Mouse (Mus musculus) granulocyte monocyte progenitor cell, adult 5-6 weeks (primary cell): ENCODE measurements around the gene Myt1l. TPM values are rescaled to one million over a fixed set of nuclear protein-coding genes. Genes with fewer than 3 reads are reported as not detected.

Experiments used
- ATAC-seq: replicated peaks from 2 replicates; pipeline ENCODE4 v1.8.0; 2016; ENCODE audit warnings: mild to moderate bottlenecking, moderate TSS enrichment, inconsistent platforms; ENCODE audit not compliant: poor library complexity, severe bottlenecking
- total RNA-seq, 2 experiments: library from RNA; stranded (forward) in 1 of 2; stranded (reverse) in 1 of 2; fragments of 200-712, 200-1000 nt in 1 of 2; fragments of >200 nt in 1 of 2; fragmentation: Nextera tagmentation in 1 of 2; gene quantifications; 2 replicates each; pipeline ENCODE4 v1.2.3; 2014 to 2017

The Myt1l gene
- total RNA-seq, 2 experiments from 2014 or later: not detected

DNA sequence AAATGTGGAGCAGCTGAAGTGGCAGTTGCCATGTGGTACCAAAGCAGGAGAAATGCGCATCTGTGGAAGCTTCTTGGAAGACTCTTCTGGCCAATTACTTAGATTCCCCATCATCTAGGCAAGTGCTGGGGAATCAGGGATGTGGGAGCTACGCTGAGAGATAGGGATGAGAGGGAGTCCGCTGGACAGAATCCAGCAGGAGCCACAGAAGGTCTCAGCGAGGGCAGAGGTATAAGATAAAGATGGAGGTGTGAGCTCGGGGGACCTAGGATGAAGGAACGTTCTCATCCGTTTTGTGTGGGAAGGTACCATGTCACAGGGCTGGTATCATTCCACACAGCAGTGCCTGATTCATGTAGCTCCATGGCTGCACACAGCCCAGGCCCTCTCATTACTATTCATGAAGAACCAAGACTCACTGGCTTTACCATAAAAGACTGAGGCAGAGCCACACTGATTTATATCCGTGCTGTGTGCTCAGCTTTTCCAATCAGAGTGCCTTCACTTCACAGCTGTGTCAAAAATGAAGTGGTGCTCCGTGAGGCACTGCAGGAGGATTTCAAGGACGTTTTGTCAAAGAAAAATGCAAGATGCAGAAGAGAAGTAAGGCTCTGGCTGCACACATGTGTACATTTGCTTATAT lies 121.4 kb downstream of the Myt1l start:
- no peak for ATAC-seq

- ATAC-seq: no peak
These were observed 124.3 kb downstream of the Myt1l start for GRCm38 (mm10) chr12:29652516-29652915.

DNA sequence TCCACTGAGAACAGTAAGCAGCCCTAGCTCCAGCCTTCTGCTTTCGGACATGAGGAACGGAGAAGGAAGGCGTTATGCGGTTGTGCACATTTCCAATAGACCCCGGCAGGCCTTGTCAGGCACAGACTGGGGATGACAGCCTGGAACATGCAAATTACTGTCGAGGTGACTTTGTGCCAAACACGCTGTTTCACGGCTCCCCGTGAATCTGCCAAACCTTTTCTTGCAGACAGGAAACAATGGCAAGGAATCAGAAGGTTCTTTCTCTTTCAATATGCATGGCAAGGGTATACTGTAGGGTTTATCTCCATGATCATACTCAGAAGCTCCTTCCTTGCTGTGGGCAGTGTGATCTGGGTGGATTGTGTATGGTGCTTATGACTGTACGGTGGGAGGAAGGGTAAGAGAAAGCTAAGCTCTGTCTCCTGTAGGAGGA lies 127.0 kb downstream of the Myt1l start:
- no peak for ATAC-seq

DNA sequence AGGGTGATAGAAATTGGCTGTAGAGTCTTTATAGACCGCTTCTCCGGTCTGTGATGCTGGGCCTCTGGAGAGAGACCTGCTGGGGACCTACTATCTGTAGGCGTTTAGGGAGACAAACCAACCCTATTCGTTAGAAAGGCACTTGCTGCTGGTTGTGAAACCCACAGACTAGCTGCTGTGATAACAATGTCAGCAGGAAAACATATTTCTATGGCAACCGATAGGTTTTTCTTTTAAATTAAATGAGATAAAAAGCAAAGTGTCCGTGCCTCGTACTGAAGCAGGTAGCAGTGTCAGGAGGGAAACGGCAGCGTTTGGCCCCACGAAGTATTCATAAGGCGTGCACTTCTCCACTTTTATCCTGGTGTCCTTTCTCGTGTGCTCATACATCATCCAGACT lies 127.5 kb downstream of the Myt1l start:
- ATAC-seq: no peak

- ATAC-seq: no peak
These were observed 128.9 kb downstream of the Myt1l start for GRCm38 (mm10) chr12:29657061-29657460.

GRCm38 (mm10) chr12:29657870-29658269 lies 129.7 kb downstream of the Myt1l start:
- ATAC-seq: no peak

- ATAC-seq: no peak
These were observed 143.8 kb downstream of the Myt1l start for GRCm38 (mm10) chr12:29671984-29672383.

DNA sequence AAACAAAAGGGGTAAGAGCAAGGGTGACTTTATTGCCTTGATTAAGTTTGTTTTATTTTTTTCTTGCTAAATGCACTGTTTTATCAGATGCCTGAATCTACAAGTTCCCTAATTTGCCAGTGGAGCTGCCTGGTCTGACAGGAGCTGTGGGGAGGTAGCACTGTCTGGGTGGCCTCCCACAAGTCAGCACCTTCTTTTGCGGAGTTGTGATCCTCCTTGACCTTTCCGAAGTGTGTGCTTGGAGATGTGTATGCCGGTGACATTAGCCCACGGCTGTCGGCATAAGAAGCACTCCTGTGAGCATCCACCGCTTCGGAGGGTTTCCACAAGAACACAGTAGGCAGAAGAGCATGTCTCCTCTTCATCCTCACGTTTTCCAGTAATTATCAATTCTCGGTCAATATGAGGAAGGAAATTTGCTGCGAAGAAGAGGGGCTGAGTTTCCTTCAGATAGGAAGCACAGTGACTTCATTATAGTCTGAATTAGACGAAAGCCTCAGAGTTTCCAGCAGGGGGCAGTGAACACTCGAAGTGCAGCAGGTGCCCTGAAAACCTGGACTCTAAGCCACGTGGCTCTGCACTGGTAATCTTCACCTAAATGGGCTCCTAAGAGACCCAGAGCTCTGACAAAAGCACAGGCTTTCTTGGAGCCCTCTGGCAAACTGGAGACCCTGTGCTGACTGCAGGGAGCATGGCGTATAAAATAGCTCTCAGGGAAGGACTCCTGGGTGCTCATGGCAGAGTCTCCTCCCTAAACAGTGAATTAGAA lies 147.6 kb downstream of the Myt1l start:
- ATAC-seq: no peak; the same call in 1 of the 2 replicates

- ATAC-seq: no peak
These were observed 154.2 kb downstream of the Myt1l start for GRCm38 (mm10) chr12:29682384-29682783.

GRCm38 (mm10) chr12:29682946-29683345 lies 154.8 kb downstream of the Myt1l start:
- no peak for ATAC-seq

GRCm38 (mm10) chr12:29686241-29686640 lies 158.1 kb downstream of the Myt1l start:
- ATAC-seq: no peak

DNA sequence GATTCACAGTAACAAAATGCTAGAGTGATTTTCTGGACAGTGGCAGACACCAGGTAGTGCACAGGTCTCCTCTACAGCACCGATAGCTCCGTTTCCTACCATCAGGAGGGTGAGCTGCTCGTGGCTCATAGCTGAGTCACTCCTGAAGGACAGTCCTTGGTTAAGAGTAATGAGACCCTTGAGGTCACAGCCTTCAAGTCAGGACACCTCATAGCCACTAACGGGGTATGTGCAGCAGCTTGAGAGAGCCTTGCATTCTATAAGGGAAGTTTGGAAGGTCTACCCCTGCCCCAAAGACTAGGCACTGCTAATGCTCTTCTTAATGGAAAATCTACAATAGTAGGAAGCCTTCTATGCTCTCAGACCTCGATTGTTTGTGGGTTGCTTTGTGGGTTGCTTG lies 163.4 kb downstream of the Myt1l start:
- no peak for ATAC-seq

GRCm38 (mm10) chr12:29695194-29695593 lies 167.0 kb downstream of the Myt1l start:
- ATAC-seq: no peak

DNA sequence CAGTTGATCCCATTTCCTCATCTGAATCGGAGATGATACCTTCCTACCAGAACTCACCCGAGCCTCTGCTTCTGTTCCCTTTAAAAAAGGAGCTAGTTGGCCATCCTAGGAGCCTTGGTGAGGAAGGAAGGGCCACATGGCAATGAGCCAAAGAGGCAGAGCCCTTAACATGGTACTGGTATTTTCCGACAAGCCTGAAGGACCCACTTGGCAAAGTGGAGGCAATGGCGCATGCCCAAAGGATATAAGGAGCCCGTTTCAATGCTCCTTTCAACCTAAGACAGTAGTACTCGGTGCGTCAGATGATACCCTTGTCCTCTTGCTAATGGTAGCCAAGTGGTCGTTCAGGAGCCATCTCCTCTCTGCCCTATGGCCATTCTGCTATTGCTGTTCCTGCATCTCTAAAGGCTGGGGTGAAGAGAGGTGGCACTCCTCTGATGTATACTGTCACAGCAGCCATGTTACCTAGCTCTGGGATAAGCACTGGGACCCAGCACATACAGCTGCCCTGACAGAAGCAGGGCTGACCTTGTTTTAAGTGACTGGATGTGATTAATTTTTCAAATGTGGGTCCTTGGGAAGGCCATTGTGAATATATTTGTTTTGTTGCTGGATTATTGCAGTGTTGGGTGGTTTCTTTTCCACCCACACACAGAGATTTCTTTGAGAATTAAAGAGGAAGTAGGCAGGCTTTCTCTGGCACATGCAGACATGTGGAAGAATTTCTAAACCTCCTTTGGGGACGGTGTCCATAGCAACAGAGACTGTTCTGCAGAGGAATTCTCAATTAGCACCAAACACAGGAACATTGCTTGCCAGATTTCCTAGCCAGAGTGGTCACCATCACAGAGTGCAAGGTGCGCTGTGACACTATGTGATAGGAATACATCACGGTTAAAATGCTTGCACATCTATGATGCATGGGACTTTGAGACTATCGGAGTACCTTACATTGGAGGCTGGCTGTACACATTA lies 169.6 kb downstream of the Myt1l start:
- no peak; the same call in 1 of the 2 replicates for ATAC-seq

GRCm38 (mm10) chr12:29698541-29698940 lies 170.4 kb downstream of the Myt1l start:
- ATAC-seq: no peak

GRCm38 (mm10) chr12:29698976-29699375 lies 170.8 kb downstream of the Myt1l start:
- no peak for ATAC-seq

DNA sequence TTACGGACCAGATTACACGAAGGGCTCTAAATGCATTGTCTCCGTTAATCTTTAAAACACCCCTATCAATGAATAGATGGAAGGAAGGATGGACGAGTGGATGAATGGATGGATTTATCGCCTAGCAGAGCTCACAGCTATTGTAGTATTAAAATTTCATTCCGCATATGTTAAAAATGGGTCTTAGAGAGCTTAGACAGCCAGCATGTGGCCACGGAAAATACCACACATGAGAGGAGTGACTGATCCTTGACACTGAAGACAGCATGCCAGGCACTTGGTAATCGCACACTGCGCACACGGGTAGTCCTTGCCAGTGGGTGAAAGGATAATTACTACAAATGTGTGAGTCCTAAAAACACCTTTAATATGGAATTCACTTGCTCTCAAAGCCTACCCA lies 171.2 kb downstream of the Myt1l start:
- ATAC-seq: no peak

DNA sequence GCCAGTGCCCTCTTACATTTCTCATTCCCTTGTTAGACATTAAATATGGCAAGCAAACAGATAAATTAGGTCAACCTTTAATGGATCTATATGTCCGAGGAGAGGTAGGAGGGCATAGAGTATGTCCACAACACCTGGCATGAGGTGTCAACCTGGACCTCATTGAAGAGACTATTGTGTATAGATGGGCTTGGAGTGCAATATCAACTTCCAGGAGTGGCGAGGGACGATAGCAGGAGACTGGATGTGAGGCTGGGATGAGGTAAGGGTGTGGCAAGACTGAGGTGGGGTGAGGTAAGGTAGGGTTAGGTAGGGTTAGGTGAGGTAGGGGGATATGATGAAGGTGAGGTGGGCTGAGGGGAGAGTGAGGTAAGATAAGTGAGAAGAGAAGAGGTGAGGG lies 171.8 kb downstream of the Myt1l start:
- no peak for ATAC-seq

DNA sequence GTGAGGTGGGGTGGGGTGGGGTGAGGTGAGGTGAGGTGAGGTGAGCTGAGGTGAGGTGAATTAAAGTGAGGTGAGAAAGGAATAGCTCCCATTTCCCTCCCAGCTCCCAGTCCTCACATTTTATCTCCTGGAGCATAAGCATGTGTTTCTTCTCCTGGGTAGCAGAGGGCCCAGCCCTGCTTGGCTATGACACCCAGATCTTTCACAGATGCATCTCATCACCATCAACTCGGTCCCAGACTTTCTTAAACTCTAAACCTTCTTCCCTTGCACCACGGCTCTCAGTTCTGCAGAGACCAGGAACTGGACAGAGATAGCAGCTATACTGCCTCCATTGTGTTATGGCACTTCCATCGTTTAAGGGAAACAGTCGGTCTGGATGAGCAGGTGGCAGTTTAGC lies 172.9 kb downstream of the Myt1l start:
- no peak for ATAC-seq

- no peak for ATAC-seq
These were observed 173.6 kb downstream of the Myt1l start for GRCm38 (mm10) chr12:29701731-29702316.
